Mouse (Mus musculus) hindbrain, embryonic 15.5 days (tissue): ENCODE measurements around the gene Gsap. TPM values are rescaled to one million over a fixed set of nuclear protein-coding genes. Genes with fewer than 3 reads are reported as not detected.
"Not testable (repeated sequence)": the region's sequence is repeated elsewhere in the genome, so short reads cannot be mapped to it uniquely, and the experiment has no call there.

Source experiments
- ATAC-seq: fragments of 200-750 bp; cut with Nextera tagmentation; 2 replicates; pipeline ENCODE4 v1.8.0; 2017; ENCODE audit warnings: low read depth, moderate number of reproducible peaks, moderate TSS enrichment; ENCODE audit not compliant: low FRiP score
- H3K27ac ChIP-seq: fragments of 300-500 bp; sonication (generic); replicated peaks from 2 replicates; pipeline ENCODE4 v1.5.1; 2015; ENCODE audit warnings: mild to moderate bottlenecking, inconsistent platforms
- H3K27me3 ChIP-seq: fragments of 300-500 bp; sonication (generic); 2 replicates; pipeline ENCODE4 v1.6.1; 2015; ENCODE audit warnings: control low read depth, inconsistent platforms
- H3K36me3 ChIP-seq: fragments of 300-500 bp; sonication (generic); 2 replicates; pipeline ENCODE4 v1.6.1; 2015; ENCODE audit warnings: control low read depth, inconsistent platforms
- H3K4me1 ChIP-seq: fragments of 300-500 bp; sonication (generic); replicated peaks from 2 replicates; pipeline ENCODE4 v1.6.1; 2015; ENCODE audit warnings: control low read depth, inconsistent platforms
- H3K4me2 ChIP-seq: fragments of 300-500 bp; sonication (generic); 2 replicates; pipeline ENCODE4 v1.6.1; 2015; ENCODE audit warnings: moderate library complexity, mild to moderate bottlenecking, inconsistent platforms
- H3K4me3 ChIP-seq: fragments of 300-500 bp; sonication (generic); 2 replicates; pipeline ENCODE4 v1.5.1; 2015; ENCODE audit warnings: mild to moderate bottlenecking, inconsistent platforms
- H3K9ac ChIP-seq: fragments of 300-500 bp; sonication (generic); 2 replicates; pipeline ENCODE4 v1.6.1; 2015; ENCODE audit warnings: inconsistent platforms
- H3K9me3 ChIP-seq: fragments of 300-500 bp; sonication (generic); 2 replicates; pipeline ENCODE4 v1.6.1; 2016; ENCODE audit warnings: control low read depth, inconsistent platforms
- WGBS: fragments of 180-500 bp; shearing (Covaris S2); methylation state at CpG from one replicate; pipeline ENCODE4 v1.1.7; 2015; 5-methylcytosine and 5-hydroxymethylcytosine counted together
- polyA plus RNA-seq: library from polyadenylated mRNA; unstranded; fragments of >200 nt; fragmentation: Nextera tagmentation; extraction: Ambion mirVana; gene quantifications from 2 replicates; pipeline ENCODE4 v1.2.1, GENCODE M21; 2015

The Gsap gene
- polyA plus RNA-seq, 1 experiment from 2014 or later: 14.0 TPM

GRCm38 (mm10) chr5:21265049-21265448 is 79.0 kb downstream of the Gsap start:
- Histone ChIP-seq H3K4me1 (peaks cover 18% of the 10 kb centered on the region), H3K4me2 (no peak overlapping the region), H3K27me3 (no peaks in the 10 kb centered on the region), H3K9me3 (no peaks in the 10 kb centered on the region), H3K36me3 (no peaks in the 10 kb centered on the region), H3K9ac (no peak overlapping the region), H3K4me3 (no peak overlapping the region), H3K27ac (no peak overlapping the region)
- WGBS: 11% methylated on average over 4 of the region's 4 CpGs
- peak; percentile 63; the same call in 1 of the 2 replicates for ATAC-seq

DNA sequence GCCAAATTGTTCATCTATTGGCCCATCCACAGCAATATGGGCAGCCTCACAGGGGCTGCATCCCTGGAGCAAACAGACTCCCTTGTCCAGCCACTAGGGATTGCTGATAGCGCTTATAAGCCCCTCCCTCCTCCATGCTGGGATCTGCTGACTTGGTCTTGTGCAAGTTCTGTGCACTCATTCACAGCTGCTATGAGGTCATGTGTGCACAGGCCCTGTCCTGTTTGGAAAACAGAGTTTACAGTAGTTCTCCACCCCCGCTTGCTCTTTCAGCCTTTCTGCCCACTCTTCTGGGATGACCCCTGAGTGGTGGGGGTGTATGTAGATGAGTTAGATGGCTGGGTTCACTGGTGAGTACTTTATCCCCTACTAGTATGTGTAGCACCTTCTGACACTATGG is 81.0 kb downstream of the Gsap start:
- no peak overlapping the region for H3K4me3 ChIP-seq
- 85% methylated on average over 2 of the region's 2 CpGs for WGBS
- H3K27me3 ChIP-seq: no peaks in the 10 kb centered on the region
- H3K36me3 ChIP-seq: no peaks in the 10 kb centered on the region
- no peak overlapping the region for H3K27ac ChIP-seq
- H3K9me3 ChIP-seq: no peaks in the 10 kb centered on the region
- H3K4me1 ChIP-seq: peaks cover 10% of the 10 kb centered on the region
- H3K4me2 ChIP-seq: no peak overlapping the region
- no peak overlapping the region for H3K9ac ChIP-seq
- ATAC-seq: no peak

GRCm38 (mm10) chr5:21269446-21269845 is 83.4 kb downstream of the Gsap start:
- 84% methylated on average over 5 of the region's 5 CpGs for WGBS
- ATAC-seq: no peak
- Histone ChIP-seq H3K4me1 (0 out of 2 replicates have a peak, but pooled peaks cover 3% of the 10 kb centered on the region), H3K27me3 (no peaks in the 10 kb centered on the region), H3K9me3 (no peaks in the 10 kb centered on the region), H3K27ac (no peak overlapping the region), H3K9ac (no peak overlapping the region), H3K4me3 (no peak overlapping the region), H3K4me2 (no peak overlapping the region), H3K36me3 (no peaks in the 10 kb centered on the region)

DNA sequence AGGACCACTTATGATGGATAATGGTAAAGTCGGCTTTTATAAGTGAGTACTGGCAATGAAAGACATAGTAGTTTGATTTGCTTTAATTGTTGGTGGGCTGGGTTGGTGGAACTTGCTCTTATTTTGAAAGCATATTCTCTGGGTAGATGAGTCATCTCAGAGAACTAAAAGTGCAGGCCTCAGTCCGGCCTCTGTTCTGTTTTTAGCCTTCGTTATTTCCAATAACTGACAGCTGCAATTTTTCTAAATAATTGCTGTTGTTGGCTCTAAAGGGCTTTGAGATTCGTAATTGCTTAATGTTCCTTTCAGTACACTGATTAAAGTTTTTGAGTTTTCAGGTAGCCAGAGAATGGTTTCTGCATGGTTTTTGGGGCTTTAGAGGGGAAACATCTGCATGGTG is 84.7 kb downstream of the Gsap start:
- H3K4me3 ChIP-seq: no peak overlapping the region
- 87% methylated on average over 4 of the region's 4 CpGs for WGBS
- H3K9me3 ChIP-seq: no peaks in the 10 kb centered on the region
- 0 out of 2 replicates have a peak, but pooled peaks cover 3% of the 10 kb centered on the region for H3K4me1 ChIP-seq
- H3K4me2 ChIP-seq: no peak overlapping the region
- no peak for ATAC-seq
- H3K9ac ChIP-seq: no peak overlapping the region
- H3K27ac ChIP-seq: no peak overlapping the region
- H3K27me3 ChIP-seq: no peaks in the 10 kb centered on the region
- H3K36me3 ChIP-seq: no peaks in the 10 kb centered on the region

- no peak overlapping the region for H3K9ac ChIP-seq
- 0 out of 2 replicates have a peak, but pooled peaks cover 3% of the 10 kb centered on the region for H3K4me1 ChIP-seq
- H3K9me3 ChIP-seq: no peaks in the 10 kb centered on the region
- H3K36me3 ChIP-seq: no peaks in the 10 kb centered on the region
- H3K27me3 ChIP-seq: no peaks in the 10 kb centered on the region
- no peak overlapping the region for H3K27ac ChIP-seq
- no peak overlapping the region for H3K4me2 ChIP-seq
- WGBS: 48% methylated on average over 9 of the region's 9 CpGs
- ATAC-seq: no peak; the same call in 1 of the 2 replicates
- H3K4me3 ChIP-seq: no peak overlapping the region
These were observed 85.6 kb downstream of the Gsap start for GRCm38 (mm10) chr5:21271386-21272354.

- not testable (repeated sequence) for H3K27ac ChIP-seq, H3K4me1 ChIP-seq, ATAC-seq, H3K4me2 ChIP-seq, H3K4me3 ChIP-seq, H3K36me3 ChIP-seq, H3K9ac ChIP-seq, H3K27me3 ChIP-seq, H3K9me3 ChIP-seq
- WGBS: 59% methylated on average over 2 of the region's 2 CpGs
These were observed 91.6 kb downstream of the Gsap start for GRCm38 (mm10) chr5:21277685-21278084.

DNA sequence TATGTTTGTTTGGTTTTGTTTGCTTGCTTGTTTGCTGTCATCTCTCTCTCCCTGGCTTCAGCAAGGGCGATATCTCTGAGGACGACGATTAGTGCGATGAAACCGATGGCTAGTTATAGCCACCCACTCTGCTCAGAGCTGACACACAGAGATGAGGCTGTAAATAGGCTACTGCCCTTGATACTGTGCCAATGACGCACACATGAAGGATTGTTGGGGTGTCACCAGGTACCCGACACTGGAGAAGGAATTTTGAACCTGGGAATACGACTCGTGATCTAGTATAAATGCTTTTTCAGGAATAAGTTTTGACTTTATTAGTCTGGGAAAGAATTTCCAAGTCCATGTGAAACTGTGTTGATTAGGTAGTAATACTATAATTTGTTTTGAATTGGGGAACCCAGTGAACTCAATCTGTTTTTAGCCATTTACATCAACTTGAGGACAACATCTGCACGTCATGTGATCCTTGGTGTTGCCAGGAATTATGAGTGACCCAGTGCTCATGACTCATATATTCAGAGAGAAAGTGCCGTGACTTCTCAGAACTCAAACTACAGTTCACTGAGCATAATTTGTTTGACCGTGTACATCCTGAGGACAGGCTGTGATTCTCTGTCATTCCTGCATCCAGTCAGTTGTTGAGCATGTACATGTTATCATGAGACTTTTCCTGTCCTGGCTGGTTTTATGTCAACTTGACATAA is 97.5 kb downstream of the Gsap start:
- Histone ChIP-seq H3K36me3 (no peaks in the 10 kb centered on the region), H3K4me1 (no peaks in the 10 kb centered on the region), H3K4me3 (no peak overlapping the region), H3K9me3 (no peaks in the 10 kb centered on the region), H3K27me3 (no peaks in the 10 kb centered on the region), H3K27ac (no peak overlapping the region), H3K9ac (no peak overlapping the region), H3K4me2 (no peak overlapping the region)
- no peak for ATAC-seq
- 93% methylated on average over 12 of the region's 12 CpGs for WGBS

- H3K27me3 ChIP-seq: no peaks in the 10 kb centered on the region
- H3K9me3 ChIP-seq: no peaks in the 10 kb centered on the region
- 84% methylated on average over 7 of the region's 7 CpGs for WGBS
- no peaks in the 10 kb centered on the region for H3K36me3 ChIP-seq
- no peak overlapping the region for H3K4me3 ChIP-seq
- no peak overlapping the region for H3K27ac ChIP-seq
- ATAC-seq: no peak
- no peak overlapping the region for H3K9ac ChIP-seq
- no peak overlapping the region for H3K4me2 ChIP-seq
- no peaks in the 10 kb centered on the region for H3K4me1 ChIP-seq
These were observed 102.8 kb downstream of the Gsap start for GRCm38 (mm10) chr5:21288658-21289435.

DNA sequence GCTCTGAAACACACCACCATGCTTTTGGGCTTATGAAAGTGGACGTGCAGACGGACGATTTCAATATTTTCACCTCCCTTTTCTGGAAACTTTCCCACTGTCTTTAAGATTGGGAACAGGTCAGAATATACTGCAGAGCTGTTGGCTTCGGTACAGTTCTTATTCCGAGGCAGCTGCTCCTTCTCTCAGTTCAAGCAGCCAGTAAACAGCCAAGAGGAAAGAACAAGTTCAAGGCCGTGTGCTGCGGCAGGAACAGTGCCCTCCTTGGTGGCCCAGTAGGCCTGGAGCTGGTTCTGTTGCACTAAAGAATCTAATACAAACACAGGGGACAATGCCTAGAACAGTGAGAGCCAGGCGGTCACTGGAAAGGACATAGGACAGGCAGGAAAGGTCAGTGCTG is 104.5 kb downstream of the Gsap start:
- H3K36me3 ChIP-seq: no peaks in the 10 kb centered on the region
- 88% methylated on average over 8 of the region's 8 CpGs for WGBS
- no peaks in the 10 kb centered on the region for H3K9me3 ChIP-seq
- no peak overlapping the region for H3K27ac ChIP-seq
- H3K4me3 ChIP-seq: no peak overlapping the region
- H3K4me2 ChIP-seq: no peak overlapping the region
- H3K27me3 ChIP-seq: no peaks in the 10 kb centered on the region
- no peaks in the 10 kb centered on the region for H3K4me1 ChIP-seq
- no peak for ATAC-seq
- H3K9ac ChIP-seq: no peak overlapping the region

DNA sequence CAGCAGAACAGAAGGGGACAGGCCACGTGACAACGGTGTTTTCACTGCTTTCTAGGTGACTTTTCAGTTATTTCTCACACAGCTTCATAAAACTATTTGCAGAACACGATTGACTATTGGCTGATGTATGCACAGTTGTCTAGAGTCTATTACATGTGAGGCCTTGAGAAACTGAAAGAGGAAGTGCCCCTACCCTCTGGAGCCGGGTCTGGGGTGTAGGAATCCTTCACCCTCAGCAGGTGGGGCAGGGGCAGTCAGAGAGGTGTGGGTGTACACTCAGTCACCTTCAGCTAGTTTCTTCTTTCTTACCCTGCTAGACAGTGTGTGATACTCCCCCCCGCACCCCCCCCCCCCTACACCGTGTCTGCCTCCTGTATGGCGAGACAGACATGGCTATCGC is 109.6 kb downstream of the Gsap start:
- Histone ChIP-seq H3K9ac (no peak overlapping the region), H3K9me3 (no peaks in the 10 kb centered on the region), H3K36me3 (no peaks in the 10 kb centered on the region), H3K4me1 (peaks cover 3% of the 10 kb centered on the region; the same call in 1 of the 2 replicates), H3K4me3 (no peak overlapping the region), H3K27ac (no peak overlapping the region), H3K4me2 (no peak overlapping the region), H3K27me3 (no peaks in the 10 kb centered on the region)
- 87% methylated on average over 8 of the region's 8 CpGs for WGBS
- ATAC-seq: no peak

DNA sequence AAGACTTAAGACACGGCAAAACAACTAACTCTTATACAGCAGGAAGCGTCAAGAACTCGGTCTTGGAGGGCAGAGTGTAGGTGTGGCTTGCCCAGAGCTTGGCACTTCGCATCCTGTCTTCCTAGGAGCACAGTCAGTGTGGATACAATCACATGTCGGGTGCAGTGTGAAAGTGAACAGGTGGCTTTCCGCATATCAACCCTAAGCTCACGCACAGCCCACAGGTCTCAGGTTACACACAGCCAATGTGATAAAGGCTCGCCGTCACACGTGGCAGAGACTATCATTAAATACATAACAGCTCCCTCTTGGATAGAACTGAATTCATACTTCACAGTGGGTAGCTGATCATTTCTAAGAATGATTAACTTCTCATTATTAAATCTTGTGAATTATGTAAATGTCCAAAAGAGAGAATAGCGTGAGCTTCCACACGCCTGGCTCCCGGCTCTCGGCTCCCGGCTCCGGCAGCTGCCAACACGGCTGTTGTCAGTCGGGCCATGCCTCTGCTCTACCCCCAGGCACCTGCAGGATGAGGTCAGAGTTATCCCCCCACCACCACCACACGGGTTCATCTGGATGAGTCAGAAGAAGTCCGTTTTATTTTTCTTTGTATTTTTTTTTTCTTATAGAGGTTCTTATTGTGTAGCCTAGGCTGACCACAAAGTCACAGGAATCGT is 113.2 kb downstream of the Gsap start:
- peaks cover 3% of the 10 kb centered on the region; the same call in 1 of the 2 replicates for H3K4me1 ChIP-seq
- WGBS: 74% methylated on average over 21 of the region's 21 CpGs
- peak overlapping the region; percentile 26; the same call in 1 of the 2 replicates for H3K4me2 ChIP-seq
- no peaks in the 10 kb centered on the region for H3K9me3 ChIP-seq
- H3K36me3 ChIP-seq: no peaks in the 10 kb centered on the region
- H3K27ac ChIP-seq: no peak overlapping the region
- no peak overlapping the region for H3K9ac ChIP-seq
- no peak overlapping the region for H3K4me3 ChIP-seq
- H3K27me3 ChIP-seq: no peaks in the 10 kb centered on the region
- ATAC-seq: peak; percentile 61; the same call in 1 of the 2 replicates
